Mouse (Mus musculus): Measurements from ENCODE around the gene Commd9.
A peak's percentile ranks its signal among the peaks of the same experiment; 100 is the strongest.

DNA sequence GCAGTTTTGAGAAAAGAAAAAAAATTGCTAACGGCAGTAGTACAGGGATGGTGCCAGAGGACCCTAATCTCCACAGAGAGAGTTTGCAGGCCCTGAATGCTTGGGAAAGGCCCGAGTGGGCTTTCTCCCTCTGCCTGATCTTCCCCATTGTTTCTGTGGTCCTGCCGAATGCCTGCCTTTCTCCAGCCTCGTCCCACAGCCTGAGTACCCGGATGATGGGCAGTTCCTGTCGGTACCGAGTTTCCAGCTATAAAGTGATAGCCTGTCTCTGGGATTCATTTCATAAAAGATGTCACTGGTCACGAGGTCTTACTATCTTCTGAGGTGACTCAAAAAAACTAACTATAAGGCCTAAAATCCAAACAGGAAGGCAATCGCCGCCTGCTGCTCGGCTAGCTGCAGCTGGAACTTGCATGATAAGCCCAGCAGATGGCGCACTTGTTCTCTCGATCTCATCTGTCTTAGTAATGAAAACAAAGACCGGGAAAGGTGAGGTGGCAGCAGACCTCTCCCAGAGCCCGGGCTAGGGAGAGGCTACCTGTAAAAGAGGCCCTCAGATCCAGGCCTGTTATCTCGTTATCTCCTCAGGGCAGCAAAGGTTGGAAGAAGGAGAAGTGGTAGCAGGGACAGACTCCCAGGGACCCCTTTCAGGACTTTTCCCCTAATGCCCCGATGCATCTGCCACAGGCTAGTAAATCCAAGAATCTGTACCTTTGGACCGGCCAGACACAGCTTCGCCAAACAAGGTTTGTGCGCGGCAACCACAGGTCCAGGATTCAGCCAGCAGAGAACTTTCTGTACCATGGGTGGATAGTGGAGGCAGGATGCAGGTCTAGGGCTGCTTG is 19.7 kb downstream of the Commd9 start:
- peak; percentile 87 for TF ChIP-seq CTCF (IDR thresholded peaks at IDR 0.05; ENCODE audit: insufficient read depth, low read length)
- no peak for TF ChIP-seq POLR2A (IDR thresholded peaks at IDR 0.05; ENCODE audit: borderline replicate concordance, extremely low read depth, low read depth, low read length)
